Mouse (Mus musculus) myocyte (in vitro differentiated cells): Measurements from ENCODE around the gene Top1.

Experiments
- CEBPB ChIP-seq: IDR thresholded peaks from 2 replicates; pipeline ENCODE4 v1.6.1; 2011; ENCODE audit warnings: mild to moderate bottlenecking, moderate library complexity; ENCODE audit not compliant: poor library complexity, insufficient read depth, severe bottlenecking
- MAX ChIP-seq: IDR thresholded peaks from one replicate; pipeline ENCODE4 v1.6.1; 2011; ENCODE audit warnings: low read depth, mild to moderate bottlenecking, control low read depth
- POLR2A ChIP-seq: IDR thresholded peaks from one replicate; pipeline ENCODE4 v1.6.1; 2011; ENCODE audit warnings: low read depth, mild to moderate bottlenecking, control low read depth, moderate library complexity; ENCODE audit not compliant: insufficient read length
- POLR2AphosphoS2 ChIP-seq: IDR thresholded peaks from one replicate; pipeline ENCODE4 v1.6.1; 2011; ENCODE audit warnings: low read depth, control low read depth; ENCODE audit not compliant: insufficient read length
- SRF ChIP-seq: IDR thresholded peaks from one replicate; pipeline ENCODE4 v1.6.1; 2011; ENCODE audit warnings: low read depth; ENCODE audit not compliant: control insufficient read depth, insufficient read length
- TCF12 ChIP-seq: IDR thresholded peaks from one replicate; pipeline ENCODE4 v1.6.1; 2011; ENCODE audit warnings: mild to moderate bottlenecking, control low read depth; ENCODE audit not compliant: poor library complexity, insufficient read depth, severe bottlenecking

- TF ChIP-seq POLR2A (no peak), POLR2AphosphoS2 (no peak), CEBPB (no peak), TCF12 (no peak), MAX (no peak), SRF (no peak)
Measured at GRCm38 (mm10) chr2:160648097-160648496, 2.4 kb downstream of the Top1 start.
